Mouse (Mus musculus) MEL (cell line): Measurements from ENCODE around the gene Pard3.

Source experiments
- POLR2A ChIP-seq, 2 experiments: IDR thresholded peaks; 2 replicates each; pipeline ENCODE4 v1.6.1; 2011 to 2012; ENCODE audit warnings: low read length in 2 of 2, mild to moderate bottlenecking in 2 of 2, control low read depth in 1 of 2, improper control_type of control experiment in 1 of 2, low read depth in 1 of 2, moderate library complexity in 1 of 2; ENCODE audit not compliant: control insufficient read depth in 1 of 2, insufficient read depth in 1 of 2, poor library complexity in 1 of 2
- SMC3 ChIP-seq: IDR thresholded peaks from 2 replicates; pipeline ENCODE4 v1.6.1; 2011; ENCODE audit warnings: low read depth, low read length, improper control_type of control experiment
- USF1 ChIP-seq: IDR thresholded peaks from 2 replicates; pipeline ENCODE4 v1.6.1; 2014; ENCODE audit warnings: low read depth, mild to moderate bottlenecking, inconsistent platforms, low read length, improper control_type of control experiment, moderate library complexity

DNA sequence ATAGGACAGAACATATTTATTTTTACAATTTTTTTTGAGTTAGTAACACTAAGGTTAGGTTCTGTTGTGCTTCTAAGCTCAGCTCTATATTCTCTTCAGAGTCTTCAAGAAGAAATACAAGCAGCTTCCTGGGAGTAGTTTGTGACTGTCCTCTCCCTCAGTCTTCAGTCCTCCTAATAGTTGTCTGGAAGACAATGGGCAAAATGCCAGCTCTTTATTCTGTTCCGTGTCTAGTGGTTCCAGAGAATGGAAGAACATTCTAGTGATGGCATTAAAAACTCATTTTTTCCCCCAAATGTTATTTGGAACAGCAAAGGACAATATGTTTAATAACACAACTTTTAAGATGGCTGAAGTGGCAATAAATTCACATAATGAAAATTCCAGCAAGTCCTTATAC is 163.3 kb downstream of the Pard3 start:
- no peak for TF ChIP-seq SMC3
- no peak for TF ChIP-seq USF1
- no peak for TF ChIP-seq POLR2A (IDR thresholded peaks at IDR 0.05; ENCODE audit: control insufficient read depth in 1 of 2, insufficient read depth in 1 of 2, low read depth in 1 of 2, low read length in 2 of 2, poor library complexity in 1 of 2)
